Mouse (Mus musculus) midbrain, embryonic 16.5 days (tissue): Measurements from ENCODE around the gene Tmem140. TPM values are rescaled to one million over a fixed set of nuclear protein-coding genes. Genes with fewer than 3 reads are reported as not detected.

Experiments used
- ATAC-seq: fragments of 200-750 bp; cut with Nextera tagmentation; 2 replicates; pipeline ENCODE4 v1.8.0; 2017; ENCODE audit warnings: moderate TSS enrichment
- H3K27ac ChIP-seq: fragments of 300-500 bp; sonication (generic); 2 replicates; pipeline ENCODE4 v1.5.1; 2014; ENCODE audit warnings: mild to moderate bottlenecking, low read length, mixed read lengths
- H3K27me3 ChIP-seq: fragments of 300-500 bp; sonication (generic); 2 replicates; pipeline ENCODE4 v1.6.1; 2014; ENCODE audit warnings: low read depth, low read length, mixed read lengths; ENCODE audit not compliant: control insufficient read depth, insufficient read depth
- H3K36me3 ChIP-seq: fragments of 300-500 bp; sonication (generic); 2 replicates; pipeline ENCODE4 v1.6.1; 2014; ENCODE audit warnings: mild to moderate bottlenecking, low read length, moderate library complexity, mixed read lengths; ENCODE audit not compliant: control insufficient read depth, insufficient read depth
- H3K4me1 ChIP-seq: fragments of 300-500 bp; sonication (generic); 2 replicates; pipeline ENCODE4 v1.6.1; 2014; ENCODE audit warnings: mild to moderate bottlenecking, low read length, mixed read lengths; ENCODE audit not compliant: control insufficient read depth, insufficient read depth
- H3K4me2 ChIP-seq: fragments of 300-500 bp; sonication (generic); 2 replicates; pipeline ENCODE4 v1.6.1; 2014; ENCODE audit warnings: mild to moderate bottlenecking, low read length, mixed read lengths
- H3K4me3 ChIP-seq: fragments of 300-500 bp; sonication (generic); 2 replicates; pipeline ENCODE4 v1.5.1; 2014; ENCODE audit warnings: low read depth, mild to moderate bottlenecking, low read length, moderate library complexity, mixed read lengths
- H3K9ac ChIP-seq: fragments of 300-500 bp; sonication (generic); 2 replicates; pipeline ENCODE4 v1.6.1; 2014; ENCODE audit warnings: low read depth, low read length, mixed read lengths
- H3K9me3 ChIP-seq: fragments of 300-500 bp; sonication (generic); replicated peaks from 2 replicates; pipeline ENCODE4 v1.6.1; 2014; ENCODE audit warnings: mild to moderate bottlenecking, low read length, mixed read lengths; ENCODE audit not compliant: control insufficient read depth, poor library complexity, severe bottlenecking
- WGBS: fragments of 180-500 bp; shearing (Covaris S2); extraction: QIAGEN DNeasy Blood & Tissue Kit; methylation state at CpG from one replicate; pipeline ENCODE4 v1.1.7; 2014; 5-methylcytosine and 5-hydroxymethylcytosine counted together
- polyA plus RNA-seq: library from polyadenylated mRNA; unstranded; fragments of >200 nt; fragmentation: Nextera tagmentation; extraction: Ambion mirVana; gene quantifications from 2 replicates; pipeline ENCODE4 v1.2.1, GENCODE M21; 2015

The Tmem140 gene
- polyA plus RNA-seq, 1 experiment from 2014 or later: 1.1 TPM

GRCm38 (mm10) chr6:34874101-34874921 lies 11.4 kb downstream of the Tmem140 start:
- H3K9me3 ChIP-seq: no peaks in the 10 kb centered on the region
- H3K36me3 ChIP-seq: no peaks in the 10 kb centered on the region
- H3K27me3 ChIP-seq: no peaks in the 10 kb centered on the region
- peaks cover 17% of the 10 kb centered on the region for H3K4me1 ChIP-seq
- H3K9ac ChIP-seq: peak overlapping the region; percentile 30; the same call in 1 of the 2 replicates
- no peak overlapping the region for H3K4me2 ChIP-seq
- no peak for ATAC-seq
- no peak overlapping the region for H3K4me3 ChIP-seq
- 77% methylated on average over 21 of the region's 21 CpGs for WGBS
- H3K27ac ChIP-seq: peak overlapping the region; percentile 28; the same call in 1 of the 2 replicates

GRCm38 (mm10) chr6:34875268-34875761 lies 12.4 kb downstream of the Tmem140 start:
- Histone ChIP-seq H3K9ac (no peak overlapping the region), H3K4me1 (peaks cover 17% of the 10 kb centered on the region)
- WGBS: 87% methylated on average over 15 of the region's 15 CpGs

GRCm38 (mm10) chr6:34875966-34876834 lies 13.3 kb downstream of the Tmem140 start:
- H3K9me3 ChIP-seq: no peaks in the 10 kb centered on the region
- H3K27ac ChIP-seq: no peak overlapping the region
- WGBS: 58% methylated on average over 12 of the region's 12 CpGs
- peaks cover 6% of the 10 kb centered on the region; the same call in 1 of the 2 replicates for H3K36me3 ChIP-seq
- H3K9ac ChIP-seq: no peak overlapping the region
- H3K27me3 ChIP-seq: no peaks in the 10 kb centered on the region
- ATAC-seq: no peak
- peak overlapping the region; percentile 74; the same call in 1 of the 2 replicates for H3K4me2 ChIP-seq
- H3K4me1 ChIP-seq: peaks cover 17% of the 10 kb centered on the region
- H3K4me3 ChIP-seq: no peak overlapping the region

More at GRCm38 (mm10) chr6:34875268-34875761, 12.4 kb downstream of the Tmem140 start:
- no peaks in the 10 kb centered on the region for H3K27me3 ChIP-seq
- no peaks in the 10 kb centered on the region for H3K9me3 ChIP-seq
- no peak overlapping the region for H3K4me2 ChIP-seq
- ATAC-seq: no peak
- no peak overlapping the region for H3K27ac ChIP-seq
- H3K36me3 ChIP-seq: no peaks in the 10 kb centered on the region; the same call in 1 of the 2 replicates
- no peak overlapping the region for H3K4me3 ChIP-seq

- Histone ChIP-seq H3K4me2 (peak overlapping the region; percentile 74), H3K4me1 (peaks cover 17% of the 10 kb centered on the region), H3K36me3 (peaks cover 6% of the 10 kb centered on the region; the same call in 1 of the 2 replicates), H3K27me3 (no peaks in the 10 kb centered on the region), H3K9me3 (no peaks in the 10 kb centered on the region), H3K9ac (peak overlapping the region; percentile 86; the same call in 1 of the 2 replicates), H3K27ac (0 out of 2 replicates have a peak overlapping the region, but pooled peaks have one; percentile 91), H3K4me3 (peak overlapping the region; percentile 68)
- 0 out of 2 replicates have a peak, but pooled peaks have one; percentile 26 for ATAC-seq
- 41% methylated on average over 2 of the region's 2 CpGs for WGBS
Observed at GRCm38 (mm10) chr6:34876835-34877156, 13.8 kb downstream of the Tmem140 start.

GRCm38 (mm10) chr6:34877509-34878321 lies 14.8 kb downstream of the Tmem140 start, which contains the start of gene Cyren:
Cyren (minus strand) TSS chr6:34878060.
- ATAC-seq: peak; percentile 94
- Histone ChIP-seq H3K9ac (peak within 1 kb of the TSS; percentile 86), H3K27ac (peak within 1 kb of the TSS; percentile 91), H3K36me3 (peaks cover 6% of the 10 kb centered on the region; the same call in 1 of the 2 replicates), H3K4me1 (peaks cover 17% of the 10 kb centered on the region), H3K4me2 (peak within 1 kb of the TSS; percentile 74), H3K4me3 (peak within 1 kb of the TSS; percentile 68), H3K9me3 (no peaks in the 10 kb centered on the region), H3K27me3 (no peaks in the 10 kb centered on the region)
- WGBS: under 1% methylated on average over 52 of the region's 56 CpGs

GRCm38 (mm10) chr6:34879101-34879740 lies 16.3 kb downstream of the Tmem140 start:
- ATAC-seq: no peak
- 88% methylated on average over 16 of the region's 16 CpGs for WGBS
- Histone ChIP-seq H3K9me3 (no peaks in the 10 kb centered on the region), H3K4me3 (no peak overlapping the region), H3K27ac (peak overlapping the region; percentile 91; the same call in 1 of the 2 replicates), H3K27me3 (no peaks in the 10 kb centered on the region), H3K36me3 (peaks cover 6% of the 10 kb centered on the region; the same call in 1 of the 2 replicates), H3K4me1 (peaks cover 17% of the 10 kb centered on the region), H3K4me2 (no peak overlapping the region), H3K9ac (no peak overlapping the region)

GRCm38 (mm10) chr6:34879911-34880475 lies 17.0 kb downstream of the Tmem140 start:
- Histone ChIP-seq H3K4me1 (peaks cover 17% of the 10 kb centered on the region), H3K4me3 (no peak overlapping the region), H3K9ac (no peak overlapping the region), H3K27me3 (no peaks in the 10 kb centered on the region), H3K9me3 (no peaks in the 10 kb centered on the region), H3K4me2 (no peak overlapping the region), H3K36me3 (peaks cover 6% of the 10 kb centered on the region), H3K27ac (no peak overlapping the region)
- WGBS: 56% methylated on average over 6 of the region's 6 CpGs
- ATAC-seq: no peak
